Mouse (Mus musculus) common myeloid progenitor, adult 5-6 weeks (primary cell): ENCODE data around the gene Il17rc. TPM values are rescaled to one million over a fixed set of nuclear protein-coding genes. Genes with fewer than 3 reads are reported as not detected.

Experiments
- total RNA-seq: library from RNA; stranded (forward); fragments of 200-1000, 187-1606 nt; gene quantifications from 2 replicates; pipeline ENCODE4 v1.2.3, GENCODE M21; 2017

Il17rc gene
- total RNA-seq, 1 experiment from 2014 or later = 0.09 TPM

Other genes starting within 250 kb of the Il17rc start
- 20.5 and 35.4 TPM in 2 replicates for gene Mtmr14, start 233.6 kb upstream of the Il17rc start, total RNA-seq
- gene Cpne9, start 189.1 kb upstream of the Il17rc start, total RNA-seq = 0.05 TPM in 1 of 2 replicates, not detected in the other
- gene Brpf1, start 164.3 kb upstream of the Il17rc start, total RNA-seq = 27.5 and 35.7 TPM in 2 replicates
- gene Ogg1, start 144.5 kb upstream of the Il17rc start, total RNA-seq = 10.2 and 11.7 TPM in 2 replicates
- gene Camk1, start 127.4 kb upstream of the Il17rc start, total RNA-seq = 29.9 and 41.3 TPM in 2 replicates
- 20.7 and 33.1 TPM in 2 replicates for gene Tada3, start 93.5 kb upstream of the Il17rc start, total RNA-seq
- gene Arpc4, start 93.3 kb upstream of the Il17rc start, total RNA-seq = 175 and 193 TPM in 2 replicates
- 0.78 and 1.4 TPM in 2 replicates for gene Ttll3, start 82.2 kb upstream of the Il17rc start, total RNA-seq
- gene Rpusd3, start 52.1 kb upstream of the Il17rc start, total RNA-seq = 5.5 and 9.0 TPM in 2 replicates
- not detected in 2 replicates for gene Cidec, start 35.7 kb upstream of the Il17rc start, total RNA-seq
- 28.6 and 32.7 TPM in 2 replicates for gene Jagn1, start 28.9 kb upstream of the Il17rc start, total RNA-seq
- gene Il17re, start 12.9 kb upstream of the Il17rc start, total RNA-seq = 1.6 and 2.6 TPM in 2 replicates
- gene Creld1, start 11.9 kb downstream of the Il17rc start, total RNA-seq = 4.1 and 9.4 TPM in 2 replicates
- not detected in 2 replicates for gene Prrt3, start 30.5 kb downstream of the Il17rc start, total RNA-seq
- gene Emc3, start 60.2 kb downstream of the Il17rc start, total RNA-seq = 31.3 and 40.9 TPM in 2 replicates
- 21.1 and 31.8 TPM in 2 replicates for gene Fancd2, start 60.3 kb downstream of the Il17rc start, total RNA-seq
- gene Fancd2os, start 129.3 kb downstream of the Il17rc start, total RNA-seq = 1.7 TPM in 1 of 2 replicates, not detected in the other
- 115 and 131 TPM in 2 replicates for gene Brk1, start 133.3 kb downstream of the Il17rc start, total RNA-seq
- gene Vhl, start 152.5 kb downstream of the Il17rc start, total RNA-seq = 10.6 and 15.9 TPM in 2 replicates
- gene Irak2, start 167.0 kb downstream of the Il17rc start, total RNA-seq = 10.8 and 21.1 TPM in 2 replicates
- 102 and 108 TPM in 2 replicates for gene Tatdn2, start 225.6 kb downstream of the Il17rc start, total RNA-seq
- gene Ghrl, start 248.5 kb downstream of the Il17rc start, total RNA-seq = not detected in 2 replicates